Mouse (Mus musculus): ENCODE measurements around the gene Ass1.
A peak's percentile ranks its signal among the peaks of the same experiment; 100 is the strongest.

Gene Ass1

DNA sequence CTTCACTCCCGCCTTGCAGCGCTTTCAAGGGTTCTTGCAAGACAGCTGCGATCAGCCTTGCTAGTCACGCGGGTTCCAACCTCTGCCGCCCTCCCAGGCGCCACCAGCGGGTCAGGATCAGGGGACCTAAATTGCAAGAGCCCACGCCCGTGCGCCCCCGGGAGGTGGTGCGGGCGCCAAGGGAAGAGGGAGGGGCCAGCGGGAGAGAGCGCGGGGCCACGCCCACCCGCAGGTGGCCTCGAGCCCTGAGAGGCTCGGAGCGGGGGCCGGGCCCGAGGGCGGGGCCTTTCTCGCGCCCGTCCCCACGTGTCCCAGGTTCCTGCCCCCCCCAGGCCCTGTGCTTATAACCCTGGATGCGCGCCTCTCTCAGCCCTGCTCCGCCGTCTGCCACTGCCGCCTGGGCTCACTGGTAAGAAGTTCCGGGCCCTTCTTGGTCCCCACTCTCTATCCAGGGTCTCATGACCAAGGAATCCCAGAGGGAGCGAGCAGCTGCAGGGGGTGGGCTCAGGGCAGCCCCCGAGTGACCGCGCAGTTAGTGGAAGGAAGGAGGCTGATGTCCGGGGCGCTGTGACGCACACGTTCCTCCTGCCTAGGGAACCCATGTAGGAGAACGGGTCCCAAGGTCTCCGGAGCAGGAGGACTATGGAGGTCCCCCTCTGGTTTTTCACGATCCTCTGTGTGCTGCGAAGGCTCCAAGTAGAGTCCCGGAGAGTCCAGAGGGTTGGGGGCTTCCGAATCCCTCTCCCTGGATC, at the start of gene Ass1:
Ass1 (plus strand) TSS at position 277 of the 752 bp plus-strand sequence.
- peak; percentile 58 for DNase-seq (ENCODE audit: low read depth)

DNA sequence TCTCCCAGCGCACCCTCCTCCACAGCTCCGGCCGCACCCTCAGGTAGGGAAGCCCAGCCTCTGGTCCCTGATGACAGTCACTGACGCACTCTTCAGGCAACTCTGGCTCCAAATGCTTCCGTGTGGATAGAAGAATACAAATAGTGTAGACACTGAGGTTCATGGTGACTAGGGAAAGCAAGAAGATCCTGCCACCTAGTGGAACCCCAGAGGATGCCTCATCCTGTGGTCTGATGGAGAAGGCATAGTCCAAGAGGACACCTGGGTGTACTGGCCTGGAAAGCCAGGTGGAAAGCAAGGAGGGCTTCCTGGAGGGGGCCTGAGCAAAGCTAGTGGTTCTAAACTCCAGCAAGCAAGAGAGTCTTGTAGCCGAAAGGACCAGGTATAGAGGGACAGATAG, 49.1 kb upstream of the Ass1 start:
- no peak for DNase-seq (ENCODE audit: low read depth)

DNA sequence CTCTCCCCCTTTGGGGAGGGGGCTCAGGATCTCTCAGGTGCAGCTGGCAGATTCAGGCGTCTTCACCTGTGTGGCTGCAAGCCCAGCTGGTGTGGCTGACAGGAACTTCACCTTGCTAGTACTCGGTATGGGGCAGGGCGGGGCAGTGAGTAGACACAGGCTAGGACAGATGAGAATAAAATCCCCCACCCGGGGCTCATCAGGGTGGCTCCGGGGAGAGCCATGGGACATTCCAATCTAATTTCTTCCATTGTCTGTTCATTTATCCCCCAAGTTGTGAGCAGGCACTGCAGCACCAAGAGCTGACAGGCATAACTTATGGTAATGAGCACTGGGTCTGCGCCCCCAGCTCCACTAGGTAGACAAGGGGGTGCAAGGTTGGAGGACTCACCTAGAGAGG, 47.4 kb upstream of the Ass1 start:
- no peak for DNase-seq (ENCODE audit: low read depth)

DNA sequence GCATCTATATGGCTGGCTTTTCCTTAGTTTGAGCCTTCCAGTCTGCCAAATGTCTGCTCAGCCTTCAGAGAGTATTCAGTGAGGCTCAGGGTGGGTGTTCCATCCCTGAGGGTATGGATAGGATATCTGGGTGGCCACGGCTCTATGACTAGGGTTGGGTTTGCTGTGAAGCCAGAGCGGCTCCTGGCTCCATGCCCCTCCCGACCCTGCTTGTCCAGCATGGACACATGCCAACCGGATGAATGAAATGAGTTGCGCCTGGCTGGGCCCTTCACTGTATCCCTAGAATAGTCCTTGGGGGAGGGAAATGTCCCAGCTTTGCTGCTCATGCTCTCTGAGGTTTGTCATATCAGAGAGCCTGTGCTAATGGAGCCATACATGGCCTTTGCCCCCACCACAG, 38.5 kb upstream of the Ass1 start:
- no peak for DNase-seq (ENCODE audit: low read depth)

DNA sequence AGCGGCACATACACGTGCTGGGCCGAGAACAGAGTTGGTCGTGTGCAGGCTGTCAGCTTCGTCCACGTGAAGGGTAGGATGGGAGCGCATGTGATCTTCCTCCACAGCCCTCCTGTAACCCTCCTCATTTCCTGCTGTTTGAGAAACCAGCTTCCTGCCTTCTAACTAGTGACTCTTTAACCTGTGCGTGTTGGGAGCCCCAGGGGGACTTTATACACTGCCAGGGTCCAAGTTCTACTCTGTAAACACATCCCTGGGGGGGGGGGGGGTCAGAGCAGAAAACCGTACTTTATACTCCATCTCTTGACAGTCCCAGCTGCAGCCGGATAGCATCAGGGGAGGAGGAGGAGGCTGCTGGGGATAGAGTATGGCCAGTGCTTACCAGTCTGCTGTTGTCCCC, 35.3 kb upstream of the Ass1 start:
- no peak for DNase-seq (ENCODE audit: low read depth)

DNA sequence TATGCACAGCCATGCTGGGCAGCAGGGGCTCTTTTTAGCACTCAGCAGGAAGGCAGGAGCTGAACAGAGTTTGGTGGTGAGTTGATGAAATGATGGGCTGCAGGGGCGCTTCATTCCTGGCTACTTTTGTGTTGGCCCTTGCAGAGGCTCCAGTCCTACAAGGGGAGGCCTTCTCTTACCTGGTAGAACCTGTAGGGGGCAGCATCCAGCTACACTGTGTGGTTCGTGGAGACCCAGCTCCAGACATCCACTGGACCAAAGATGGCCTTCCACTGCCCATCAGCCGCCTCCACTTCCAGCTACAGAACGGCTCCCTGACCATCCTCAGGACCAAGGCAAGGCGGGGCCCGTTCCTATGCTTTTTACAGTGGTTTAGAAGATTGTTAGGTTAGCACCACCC, 34.4 kb upstream of the Ass1 start:
- DNase-seq (ENCODE audit: low read depth): no peak

DNA sequence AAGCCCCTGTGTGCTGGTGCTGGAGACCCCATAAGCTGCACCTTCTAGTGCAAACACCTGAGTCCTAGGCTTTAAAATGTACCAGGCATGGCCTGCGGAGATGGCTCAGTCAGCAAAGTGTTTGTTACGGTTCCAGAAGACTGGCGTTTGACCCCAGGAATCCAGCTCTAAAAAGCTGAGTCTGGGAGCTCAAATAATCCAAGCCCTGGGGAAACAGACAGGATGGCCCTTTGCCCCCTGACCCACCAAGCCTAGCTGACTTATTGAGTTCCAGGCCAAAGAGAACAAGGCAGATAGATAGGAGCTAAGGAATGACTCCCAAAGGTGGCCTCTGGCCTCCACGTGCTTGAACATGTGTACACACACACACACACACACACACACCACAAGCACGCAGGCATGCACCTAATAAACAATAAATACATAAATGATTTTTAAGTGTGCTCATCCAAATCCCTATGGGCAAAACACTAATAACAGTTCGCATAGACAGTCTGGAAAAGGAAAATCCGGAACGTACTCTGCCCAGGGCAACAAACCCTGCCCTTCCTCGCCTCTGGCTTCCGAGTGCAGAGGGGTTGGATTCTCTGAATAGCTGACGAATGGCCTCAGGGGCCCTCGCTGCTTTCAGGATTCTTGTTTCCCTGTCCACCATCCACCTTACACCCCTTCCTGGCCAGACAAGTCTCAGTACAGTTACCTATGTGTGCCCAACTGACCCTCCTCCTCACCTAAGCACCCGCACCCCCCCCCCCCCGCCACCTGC, 32.3 kb upstream of the Ass1 start:
- DNase-seq (ENCODE audit: low read depth): no peak

DNA sequence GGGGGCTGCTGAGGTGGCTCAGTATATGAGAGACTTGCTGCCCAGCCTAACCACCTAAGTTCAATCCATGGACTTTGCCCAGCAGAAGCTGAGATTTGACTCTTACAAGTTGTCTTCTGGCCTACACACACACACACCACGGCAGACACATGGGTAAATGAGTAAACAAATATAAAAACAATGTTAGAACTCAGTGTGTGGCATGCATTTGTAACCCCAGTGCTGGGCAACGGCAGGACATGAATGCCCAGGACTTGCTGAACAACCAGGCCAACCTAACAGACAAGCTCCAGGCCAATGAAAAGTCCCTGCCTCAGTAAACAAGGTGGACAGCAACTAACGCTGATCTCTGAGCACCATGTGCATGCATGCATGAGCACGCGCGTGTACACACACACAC, 30.4 kb upstream of the Ass1 start:
- no peak for DNase-seq (ENCODE audit: low read depth)

DNA sequence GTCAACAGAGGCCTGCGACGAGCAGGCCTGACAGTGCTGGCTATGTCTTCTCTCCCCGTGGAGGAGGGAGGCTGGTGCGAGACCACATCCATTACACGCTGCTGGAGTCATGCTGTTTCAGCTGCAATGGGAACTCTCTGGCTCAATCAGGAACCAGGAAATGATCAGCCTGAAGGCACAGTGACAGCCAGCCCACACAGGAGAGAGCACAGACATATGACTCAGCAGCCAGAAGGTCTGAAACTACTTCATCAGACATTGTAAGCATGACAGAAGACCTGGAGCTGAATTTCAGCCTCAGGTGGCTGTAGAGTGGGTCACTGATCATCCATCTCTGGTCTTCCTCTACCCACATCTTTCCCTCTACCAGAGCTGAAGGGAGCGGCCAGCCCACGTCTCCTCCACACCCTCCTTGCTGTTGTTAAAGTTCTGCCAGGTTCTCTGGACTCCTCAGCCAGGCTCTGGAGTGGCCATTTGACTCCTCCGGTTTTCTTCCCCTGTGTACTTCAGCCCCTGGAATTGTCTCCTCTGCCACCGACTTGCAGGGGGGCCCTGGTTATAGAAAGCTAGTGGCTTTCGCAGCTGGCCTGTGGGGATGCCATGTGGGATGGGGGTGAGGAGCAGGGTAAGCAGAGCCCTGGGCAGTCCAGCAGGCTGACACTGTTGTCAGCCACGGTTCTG, 27.4 kb upstream of the Ass1 start:
- peak; percentile 80 for DNase-seq (ENCODE audit: low read depth)

DNA sequence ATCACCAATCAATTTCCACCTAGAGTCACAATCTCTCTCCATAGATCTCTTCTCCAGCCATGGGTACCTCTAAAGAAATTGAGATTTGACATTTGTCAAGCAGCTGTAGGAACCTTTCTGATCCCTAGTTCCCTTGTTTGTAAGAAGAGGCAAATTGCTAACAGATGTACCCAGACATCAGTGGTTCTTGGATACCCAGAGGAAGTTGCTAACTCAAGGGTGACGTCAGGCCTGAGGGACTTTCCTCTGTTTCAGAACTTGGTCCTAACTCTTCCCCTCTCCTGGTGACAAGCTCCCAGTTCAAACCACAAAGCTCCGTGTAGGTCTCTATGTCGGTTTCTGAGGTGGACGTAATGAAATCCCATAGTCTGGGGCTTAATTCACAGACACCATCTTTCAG, 24.0 kb upstream of the Ass1 start:
- DNase-seq (ENCODE audit: low read depth): no peak

DNA sequence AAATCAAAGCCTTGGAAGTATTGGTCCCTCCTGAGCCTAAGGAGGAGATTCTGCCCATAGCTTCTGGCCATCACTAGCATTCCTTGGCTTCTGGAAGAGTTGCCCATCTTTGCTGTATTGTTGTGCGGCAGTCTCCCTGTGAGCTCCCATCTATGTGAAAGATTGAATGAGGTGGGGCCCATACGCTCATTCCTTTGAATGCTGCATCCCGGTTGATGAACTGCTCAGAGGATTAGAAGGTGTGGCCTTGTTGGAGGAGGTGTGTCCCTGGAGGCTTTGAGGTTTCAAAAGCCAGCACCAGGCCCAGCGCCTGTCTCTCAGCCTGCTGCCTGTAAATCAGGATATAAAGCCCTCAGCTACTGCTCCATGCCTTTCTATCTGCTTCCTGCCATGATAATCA, 23.6 kb upstream of the Ass1 start:
- no peak for DNase-seq (ENCODE audit: low read depth)

DNA sequence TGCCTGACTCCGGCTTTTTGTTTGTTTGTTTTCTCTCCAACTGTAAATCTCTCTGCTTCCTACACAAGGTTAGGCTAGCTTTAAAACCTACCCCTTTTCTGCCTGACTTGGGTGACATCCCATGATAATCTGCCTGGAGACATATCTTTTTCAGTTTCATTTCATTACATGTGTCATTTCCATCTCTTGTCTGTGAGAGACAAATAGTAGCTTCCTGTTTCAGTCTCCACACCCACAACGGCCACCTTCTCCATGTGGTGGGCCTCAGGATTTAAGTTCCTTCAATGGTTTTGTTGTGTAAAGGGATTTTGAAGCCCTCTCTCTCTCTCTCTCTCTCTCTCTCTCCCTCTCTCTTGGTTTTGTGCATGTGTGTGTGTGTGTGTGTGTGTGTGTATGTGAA, 22.5 kb upstream of the Ass1 start:
- DNase-seq (ENCODE audit: low read depth): no peak

DNA sequence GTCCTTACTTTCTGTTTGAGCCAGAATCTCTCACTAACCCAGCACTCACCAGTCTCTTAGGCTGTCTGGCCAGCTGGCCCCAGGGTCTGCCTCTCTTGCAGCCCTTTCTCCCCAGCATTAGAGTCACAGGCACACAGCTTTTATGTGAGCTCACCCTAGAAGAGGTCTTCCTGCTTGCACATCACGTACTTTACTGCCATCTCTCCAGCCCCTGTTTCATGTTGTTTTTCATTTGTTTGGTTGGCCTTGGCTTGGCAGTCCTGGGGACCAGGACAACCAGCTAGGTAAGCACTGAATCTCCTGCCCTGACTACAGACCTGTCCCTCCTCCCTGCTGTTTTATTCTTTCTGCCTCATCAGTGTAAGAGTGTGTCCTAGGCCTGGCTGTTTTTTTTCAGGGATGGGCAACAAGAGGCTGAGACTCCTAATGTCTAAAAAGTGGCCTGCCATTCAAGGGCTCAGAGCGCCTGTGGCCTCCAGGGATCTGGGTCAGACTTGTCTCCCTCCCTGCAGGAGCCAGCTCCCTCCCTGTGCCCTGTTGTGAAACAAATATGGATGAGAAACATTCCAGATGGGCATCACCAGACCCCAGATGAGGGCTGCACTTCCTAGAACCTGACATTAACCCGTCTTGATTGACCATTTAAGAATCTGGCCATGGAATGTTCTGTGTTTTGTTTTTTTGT, 21.1 kb upstream of the Ass1 start:
- DNase-seq (ENCODE audit: low read depth): no peak

DNA sequence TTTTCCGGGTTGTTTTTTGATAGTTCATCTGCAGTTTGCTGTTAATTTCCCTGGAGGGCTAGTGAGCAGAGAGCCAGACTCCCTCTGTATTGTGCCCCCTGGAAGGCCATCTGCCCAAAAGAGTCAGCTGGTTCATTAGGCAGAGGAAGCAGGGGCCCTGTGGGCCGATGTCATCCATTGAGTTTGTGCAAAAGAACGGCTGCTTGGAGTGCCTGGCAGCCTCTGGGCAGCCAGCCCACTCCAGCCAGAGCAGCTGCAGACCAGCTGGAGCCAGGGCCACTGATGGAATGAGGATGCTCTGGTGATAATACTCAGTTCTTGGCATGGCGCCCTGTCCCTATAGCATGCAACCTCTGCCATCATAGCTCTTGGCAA, 20.6 kb upstream of the Ass1 start:
- DNase-seq (ENCODE audit: low read depth): no peak

DNA sequence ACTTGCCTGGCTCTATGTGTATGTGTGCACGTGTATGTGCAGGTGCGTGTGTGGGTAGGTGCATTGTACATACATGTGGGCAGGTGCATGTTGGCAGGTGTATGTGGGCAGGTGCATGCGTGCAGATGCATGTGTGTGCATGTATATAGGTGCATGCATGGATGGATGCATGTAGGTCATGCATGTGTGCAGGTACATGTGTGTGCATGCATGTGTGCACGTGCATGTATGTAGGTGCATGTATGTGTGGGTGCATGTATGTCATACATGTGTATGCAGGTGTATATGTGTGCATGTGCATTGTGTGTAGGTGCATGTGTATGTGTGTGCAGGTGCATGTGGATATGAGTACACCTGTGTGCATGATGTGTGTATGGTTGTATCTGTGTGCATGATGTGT, 20.1 kb upstream of the Ass1 start:
- no peak for DNase-seq (ENCODE audit: low read depth)

DNA sequence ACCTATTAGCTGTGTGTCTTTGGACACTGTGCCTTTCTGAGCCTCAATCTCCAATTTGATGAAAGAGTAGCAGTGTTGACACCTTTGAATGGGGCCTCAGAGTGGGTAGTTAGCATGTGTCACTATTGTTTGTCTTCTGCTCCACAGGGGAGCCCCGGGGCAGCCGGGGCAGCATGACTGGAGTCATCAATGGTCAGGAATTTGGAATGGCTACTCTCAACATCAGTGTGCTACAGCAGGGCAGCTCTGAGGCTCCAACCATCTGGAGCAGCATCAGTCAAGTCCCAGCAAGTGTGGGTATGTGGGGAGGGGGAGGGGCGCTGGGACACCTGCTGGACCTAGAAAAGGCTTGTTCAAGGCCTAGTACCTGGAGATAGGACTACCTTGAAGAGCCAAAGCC, 19.3 kb upstream of the Ass1 start:
- no peak for DNase-seq (ENCODE audit: low read depth)

DNA sequence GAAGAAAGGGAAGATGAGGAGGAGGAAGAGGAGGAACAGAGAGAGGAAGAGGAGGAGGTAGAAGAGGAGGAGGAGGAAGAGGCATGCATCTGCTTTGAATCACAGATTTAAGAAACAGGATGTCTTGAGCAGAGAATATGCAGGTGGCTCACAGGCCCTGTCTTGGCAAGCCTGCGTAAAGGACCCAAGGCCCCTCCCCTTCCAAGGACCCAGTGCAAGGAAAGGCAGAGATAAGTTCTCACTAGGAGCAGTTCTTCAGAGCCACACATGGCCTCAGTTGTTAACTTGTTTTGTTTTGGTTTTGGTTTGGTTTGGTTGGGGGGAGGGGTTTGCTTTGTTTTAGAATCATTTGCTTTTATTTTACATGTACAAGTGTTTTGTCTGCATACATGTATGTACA, 18.5 kb upstream of the Ass1 start:
- no peak for DNase-seq (ENCODE audit: low read depth)

DNA sequence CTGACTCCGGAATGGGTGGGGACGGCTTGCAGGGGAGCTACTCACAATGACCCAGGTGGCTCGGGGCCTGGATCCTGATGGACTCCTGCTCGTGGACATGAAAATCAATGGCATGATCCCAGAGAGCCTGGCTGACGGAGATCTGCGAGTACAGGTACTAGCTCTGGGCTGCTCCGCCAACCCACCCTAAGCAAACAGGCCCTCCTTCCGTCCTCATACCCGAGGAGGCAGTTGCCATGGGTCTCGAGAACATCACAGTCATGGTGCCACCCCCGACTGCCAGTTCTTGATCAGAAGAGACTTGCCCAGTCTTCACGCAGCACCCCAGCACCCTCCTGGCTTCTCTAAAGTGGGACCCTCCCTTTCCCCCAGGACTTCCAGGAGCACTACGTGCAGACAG, 17.0 kb upstream of the Ass1 start:
- DNase-seq (ENCODE audit: low read depth): no peak

DNA sequence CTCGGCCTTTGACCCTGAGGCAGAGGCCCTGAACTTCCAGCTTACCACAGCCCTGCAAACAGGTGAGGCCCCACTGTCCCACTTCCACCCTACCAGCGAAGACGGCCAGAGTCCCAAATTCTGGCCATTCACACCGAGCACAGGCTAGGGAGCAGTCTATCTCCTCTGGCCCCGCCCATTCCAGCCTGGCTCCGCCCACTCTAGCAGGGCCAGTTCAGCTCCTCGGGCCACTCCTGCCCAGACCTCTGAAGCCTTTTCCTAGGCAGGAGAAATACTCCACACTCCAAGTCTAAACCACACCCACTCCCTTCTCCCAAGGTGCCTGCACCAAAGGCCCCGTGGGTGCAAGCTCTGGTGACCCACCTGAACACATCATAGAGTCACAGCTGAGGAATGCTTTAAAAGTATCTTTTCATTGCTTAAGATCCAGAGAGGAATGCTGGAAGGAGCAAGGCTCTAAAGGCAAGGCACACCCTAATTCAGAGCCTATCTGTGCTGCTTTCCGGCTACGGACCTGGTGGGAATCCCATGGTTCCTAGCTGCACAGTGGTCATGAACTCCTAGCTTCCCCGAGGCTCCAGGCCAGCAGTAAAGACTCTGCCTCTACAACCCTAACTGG, 16.3 kb upstream of the Ass1 start:
- DNase-seq (ENCODE audit: low read depth): no peak

DNA sequence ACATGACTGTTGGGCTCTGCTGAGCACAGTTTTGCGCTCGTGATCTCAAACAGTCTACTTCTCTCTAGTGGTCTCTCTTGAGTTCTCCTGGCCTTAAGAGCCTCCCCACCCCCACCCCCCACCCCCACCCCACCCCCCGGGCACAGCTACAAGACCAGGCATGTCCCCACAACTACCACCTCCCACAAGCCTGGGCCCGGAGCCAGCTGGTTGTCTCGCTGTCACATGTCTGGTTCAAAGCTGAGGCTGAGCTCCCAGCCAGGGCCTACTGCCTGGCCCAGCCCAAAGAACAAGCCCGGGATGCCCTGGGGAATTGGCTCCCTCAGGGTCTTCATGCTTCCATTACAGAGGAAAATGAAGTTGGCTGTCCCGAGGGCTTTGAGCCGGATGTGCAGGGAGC, 15.7 kb upstream of the Ass1 start:
- no peak for DNase-seq (ENCODE audit: low read depth)

DNA sequence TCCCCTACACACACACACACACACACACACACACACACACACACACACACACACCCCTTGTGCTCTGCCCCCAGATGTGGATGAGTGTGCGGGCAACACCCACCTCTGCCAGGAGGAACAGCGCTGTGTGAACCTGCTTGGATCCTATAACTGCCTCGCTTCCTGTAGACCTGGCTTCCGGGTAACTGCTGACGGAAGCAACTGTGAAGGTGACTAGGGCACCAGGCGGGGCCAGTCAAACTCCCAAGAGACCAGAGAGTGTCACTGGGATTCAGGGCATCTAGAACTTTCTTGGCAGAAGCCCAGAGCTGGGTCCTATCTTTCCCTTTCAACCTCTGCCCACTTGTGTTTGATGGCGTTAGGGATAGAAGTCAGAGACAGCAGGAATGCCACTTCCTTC, 14.6 kb upstream of the Ass1 start:
- no peak for DNase-seq (ENCODE audit: low read depth)

DNA sequence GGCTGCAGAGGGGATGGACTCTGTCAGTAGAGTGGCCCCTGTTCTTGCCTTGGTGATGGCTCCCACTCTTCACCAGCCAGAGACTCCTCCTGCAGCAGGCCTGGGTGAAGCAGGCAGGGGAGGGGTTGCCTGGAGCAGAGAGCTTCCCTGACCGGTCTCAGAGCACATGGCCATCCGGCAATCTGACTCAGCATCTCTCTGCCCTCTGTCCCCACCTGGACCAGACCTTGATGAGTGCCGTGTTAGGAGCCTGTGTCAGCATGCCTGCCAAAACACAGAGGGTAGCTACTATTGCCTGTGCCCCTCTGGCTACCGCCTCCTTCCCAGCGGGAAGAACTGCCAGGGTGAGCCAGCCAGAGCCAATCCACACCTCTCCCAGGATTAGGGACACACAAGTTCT, 11.5 kb upstream of the Ass1 start:
- DNase-seq (ENCODE audit: low read depth): no peak

Measured in fibroblast of lung, adult 2 months (primary cell).